Mouse (Mus musculus): ENCODE data around the gene Olfr460. TPM values are rescaled to one million over a fixed set of nuclear protein-coding genes. Genes with fewer than 3 reads are reported as not detected.

The Olfr460 gene
- 0.16 and 0.23 TPM in 2 replicates for polyA plus RNA-seq (2012; rRNA removed)

- no peak for TF ChIP-seq POLR2A (IDR thresholded peaks at IDR 0.05; ENCODE audit: borderline replicate concordance, insufficient read depth, low read length)
- WGBS = 94% methylated on average over 3 of the region's 3 CpGs
Measured at GRCm38 (mm10) chr6:40569187-40569586, at the start of gene Olfr460. TSS of gene Olfr460 (plus strand) at chr6:40569487.

GRCm38 (mm10) chr6:40544690-40545089, 24.6 kb upstream of the Olfr460 start:
- Histone ChIP-seq H3K27ac (ENCODE audit: insufficient read depth, low read length) (no peak overlapping the region), H3K27me3 (ENCODE audit: control insufficient read depth, insufficient read depth, low read length) (no peaks in the 10 kb centered on the region), H3K4me1 (ENCODE audit: control insufficient read depth, insufficient read depth, low read length) (no peaks in the 10 kb centered on the region), H3K4me3 (replicated peaks; ENCODE audit: insufficient read depth, low read depth, low read length) (no peak overlapping the region)
- no peak for DNase-seq
- TF ChIP-seq CTCF (IDR thresholded peaks at IDR 0.05; ENCODE audit: borderline replicate concordance, insufficient read depth, low read depth, low read length) (no peak), POLR2A (IDR thresholded peaks at IDR 0.05; ENCODE audit: borderline replicate concordance, insufficient read depth, low read length) (no peak)
- 79% methylated on average over 10 of the region's 10 CpGs for WGBS

More at GRCm38 (mm10) chr6:40569187-40569586, at the start of gene Olfr460:
- Histone ChIP-seq H3K27ac (ENCODE audit: insufficient read depth, low read length) (no peak within 1 kb of the TSS), H3K4me1 (ENCODE audit: control insufficient read depth, insufficient read depth, low read length) (no peaks in the 10 kb centered on the region), H3K27me3 (ENCODE audit: control insufficient read depth, insufficient read depth, low read length) (no peaks in the 10 kb centered on the region), H3K4me3 (replicated peaks; ENCODE audit: insufficient read depth, low read depth, low read length) (no peak within 1 kb of the TSS)
- DNase-seq = no peak

GRCm38 (mm10) chr6:40554950-40555349, 14.3 kb upstream of the Olfr460 start, which contains the start of gene Olfr461:
TSS of gene Olfr461 (minus strand) at chr6:40555050.
- Histone ChIP-seq H3K4me3 (replicated peaks; ENCODE audit: insufficient read depth, low read depth, low read length) (no peak within 1 kb of the TSS), H3K4me1 (ENCODE audit: control insufficient read depth, insufficient read depth, low read length) (no peaks in the 10 kb centered on the region), H3K27ac (ENCODE audit: insufficient read depth, low read length) (no peak within 1 kb of the TSS), H3K27me3 (ENCODE audit: control insufficient read depth, insufficient read depth, low read length) (no peaks in the 10 kb centered on the region)
- 84% methylated on average over 2 of the region's 2 CpGs for WGBS
- no peak for TF ChIP-seq CTCF (IDR thresholded peaks at IDR 0.05; ENCODE audit: borderline replicate concordance, insufficient read depth, low read depth, low read length)
- TF ChIP-seq POLR2A (IDR thresholded peaks at IDR 0.05; ENCODE audit: borderline replicate concordance, insufficient read depth, low read length) = no peak
- no peak for DNase-seq

GRCm38 (mm10) chr6:40573618-40574017, 4.3 kb downstream of the Olfr460 start:
- Histone ChIP-seq H3K27ac (ENCODE audit: insufficient read depth, low read length) (no peak overlapping the region), H3K4me3 (replicated peaks; ENCODE audit: insufficient read depth, low read depth, low read length) (no peak overlapping the region), H3K27me3 (ENCODE audit: control insufficient read depth, insufficient read depth, low read length) (no peaks in the 10 kb centered on the region), H3K4me1 (ENCODE audit: control insufficient read depth, insufficient read depth, low read length) (no peaks in the 10 kb centered on the region)
- 91% methylated on average over 3 of the region's 3 CpGs for WGBS
- no peak for DNase-seq
- TF ChIP-seq CTCF (IDR thresholded peaks at IDR 0.05; ENCODE audit: borderline replicate concordance, insufficient read depth, low read depth, low read length) = no peak
- TF ChIP-seq POLR2A (IDR thresholded peaks at IDR 0.05; ENCODE audit: borderline replicate concordance, insufficient read depth, low read length) = no peak

- WGBS = 88% methylated on average over 1 of the region's 1 CpGs
- H3K27me3 ChIP-seq (ENCODE audit: control insufficient read depth, insufficient read depth, low read length) = no peaks in the 10 kb centered on the region
Measured at GRCm38 (mm10) chr6:40576305-40576704, 7.0 kb downstream of the Olfr460 start.

GRCm38 (mm10) chr6:40584336-40584735, 15.0 kb downstream of the Olfr460 start:
- no peak overlapping the region for H3K27ac ChIP-seq (ENCODE audit: insufficient read depth, low read length)
- 30% methylated on average over 6 of the region's 6 CpGs for WGBS
- H3K27me3 ChIP-seq (ENCODE audit: control insufficient read depth, insufficient read depth, low read length) = no peaks in the 10 kb centered on the region
- no peaks in the 10 kb centered on the region for H3K4me1 ChIP-seq (ENCODE audit: control insufficient read depth, insufficient read depth, low read length)
- TF ChIP-seq CTCF (IDR thresholded peaks at IDR 0.05; ENCODE audit: borderline replicate concordance, insufficient read depth, low read depth, low read length) (no peak), POLR2A (IDR thresholded peaks at IDR 0.05; ENCODE audit: borderline replicate concordance, insufficient read depth, low read length) (no peak)
- no peak for DNase-seq
- H3K4me3 ChIP-seq (replicated peaks; ENCODE audit: insufficient read depth, low read depth, low read length) = no peak overlapping the region

More at GRCm38 (mm10) chr6:40576305-40576704, 7.0 kb downstream of the Olfr460 start:
- Histone ChIP-seq H3K27ac (ENCODE audit: insufficient read depth, low read length) (no peak overlapping the region), H3K4me3 (replicated peaks; ENCODE audit: insufficient read depth, low read depth, low read length) (no peak overlapping the region), H3K4me1 (ENCODE audit: control insufficient read depth, insufficient read depth, low read length) (no peaks in the 10 kb centered on the region)
- no peak for DNase-seq
- TF ChIP-seq POLR2A (IDR thresholded peaks at IDR 0.05; ENCODE audit: borderline replicate concordance, insufficient read depth, low read length) (no peak), CTCF (IDR thresholded peaks at IDR 0.05; ENCODE audit: borderline replicate concordance, insufficient read depth, low read depth, low read length) (no peak)

GRCm38 (mm10) chr6:40585645-40586044, 16.4 kb downstream of the Olfr460 start, which contains the start of gene Clec5a:
TSS of gene Clec5a (minus strand) at chr6:40585821.
- no peak for TF ChIP-seq POLR2A (IDR thresholded peaks at IDR 0.05; ENCODE audit: borderline replicate concordance, insufficient read depth, low read length)
- no peak for TF ChIP-seq CTCF (IDR thresholded peaks at IDR 0.05; ENCODE audit: borderline replicate concordance, insufficient read depth, low read depth, low read length)
- no peaks in the 10 kb centered on the region for H3K27me3 ChIP-seq (ENCODE audit: control insufficient read depth, insufficient read depth, low read length)
- WGBS = 85% methylated on average over 5 of the region's 5 CpGs

GRCm38 (mm10) chr6:40588346-40588745, 19.1 kb downstream of the Olfr460 start:
- 95% methylated on average over 2 of the region's 2 CpGs for WGBS
- no peaks in the 10 kb centered on the region for H3K27me3 ChIP-seq (ENCODE audit: control insufficient read depth, insufficient read depth, low read length)

More at GRCm38 (mm10) chr6:40585645-40586044, 16.4 kb downstream of the Olfr460 start, which contains the start of gene Clec5a:
- H3K27ac ChIP-seq (ENCODE audit: insufficient read depth, low read length) = no peak within 1 kb of the TSS
- no peak for DNase-seq
- no peaks in the 10 kb centered on the region for H3K4me1 ChIP-seq (ENCODE audit: control insufficient read depth, insufficient read depth, low read length)
- no peak within 1 kb of the TSS for H3K4me3 ChIP-seq (replicated peaks; ENCODE audit: insufficient read depth, low read depth, low read length)

More at GRCm38 (mm10) chr6:40588346-40588745, 19.1 kb downstream of the Olfr460 start:
- Histone ChIP-seq H3K27ac (ENCODE audit: insufficient read depth, low read length) (no peak overlapping the region), H3K4me1 (ENCODE audit: control insufficient read depth, insufficient read depth, low read length) (no peaks in the 10 kb centered on the region), H3K4me3 (replicated peaks; ENCODE audit: insufficient read depth, low read depth, low read length) (no peak overlapping the region)
- DNase-seq = no peak
- no peak for TF ChIP-seq CTCF (IDR thresholded peaks at IDR 0.05; ENCODE audit: borderline replicate concordance, insufficient read depth, low read depth, low read length)
- TF ChIP-seq POLR2A (IDR thresholded peaks at IDR 0.05; ENCODE audit: borderline replicate concordance, insufficient read depth, low read length) = no peak
